Mouse (Mus musculus): ENCODE results near the gene Atp13a5.

The Atp13a5 gene

DNA sequence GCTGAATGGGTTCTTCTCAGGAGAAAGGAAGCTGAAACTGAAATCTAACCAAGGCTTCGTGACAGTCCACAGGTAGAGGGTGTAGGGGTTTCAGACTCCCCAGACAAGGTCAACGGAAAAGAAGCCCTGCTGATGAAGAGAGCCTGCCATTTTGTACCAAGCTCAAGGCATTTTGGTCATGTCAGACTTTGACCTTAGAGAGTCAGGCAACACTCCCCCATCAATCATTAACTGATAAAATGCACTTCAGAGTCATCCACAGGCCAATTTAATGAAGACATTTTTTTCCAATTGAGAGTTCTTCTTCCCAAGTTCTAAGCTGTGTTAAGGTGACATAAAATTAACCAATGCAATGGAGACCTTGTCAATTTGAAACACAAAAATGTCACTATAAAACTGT, 177.4 kb downstream of the Atp13a5 start:
- DNase-seq: no peak

DNA sequence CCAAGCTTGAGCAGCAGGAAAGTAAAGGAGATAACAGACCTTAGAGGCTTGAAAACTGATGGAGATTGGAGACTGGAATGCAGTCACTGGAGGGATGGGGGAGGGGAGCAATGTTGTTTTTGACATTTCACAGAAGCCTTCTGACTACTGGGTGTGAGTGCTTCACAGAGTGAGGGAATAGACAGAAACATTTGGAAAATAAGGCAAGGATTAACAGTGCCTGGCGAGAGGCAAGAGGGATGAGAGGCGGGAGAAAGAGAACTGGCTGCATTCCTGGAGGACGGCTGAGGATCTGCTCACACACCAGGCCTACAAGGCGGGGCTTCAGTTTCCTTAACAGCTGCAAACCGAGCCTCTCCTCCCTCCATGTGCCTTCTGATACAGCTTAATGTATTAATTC, 180.1 kb downstream of the Atp13a5 start:
- peak; percentile 19 for DNase-seq

DNA sequence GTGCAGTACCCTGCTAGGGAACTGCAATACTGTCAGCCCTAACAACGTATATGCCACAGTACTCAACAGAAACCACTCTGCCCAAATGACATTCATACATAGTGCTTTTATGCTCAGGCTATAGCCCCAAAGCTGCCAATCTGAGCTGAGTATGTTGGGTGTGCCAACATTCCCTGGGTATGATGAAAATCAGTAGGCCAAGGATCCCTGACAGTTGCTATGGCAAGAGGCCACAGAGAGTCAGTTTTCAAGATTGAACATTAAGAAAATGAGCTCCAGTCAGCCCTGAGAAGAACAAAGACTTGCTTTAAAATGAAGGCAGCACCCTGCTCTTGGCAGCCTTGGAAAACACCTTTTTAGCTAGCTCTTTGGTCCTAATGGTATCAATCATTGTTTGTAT, 183.4 kb downstream of the Atp13a5 start:
- no peak for DNase-seq

DNA sequence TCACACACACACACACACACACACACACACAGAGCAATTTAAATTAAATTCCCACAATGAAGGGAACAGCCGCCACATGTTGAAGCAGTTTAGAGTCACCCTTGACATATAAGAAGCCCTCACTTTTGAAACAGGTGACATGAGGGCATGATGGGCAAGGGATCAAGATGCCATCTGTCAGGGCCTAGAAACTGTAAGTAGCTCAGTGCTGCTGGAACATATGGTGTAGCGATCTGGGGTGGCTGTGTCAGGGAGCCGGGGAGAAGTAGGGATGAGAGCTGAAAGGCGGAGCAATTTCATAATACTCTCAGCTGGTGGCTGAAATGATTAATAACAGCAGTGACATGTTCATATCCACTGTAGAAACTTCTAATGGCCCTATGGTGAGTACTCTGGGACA, 184.6 kb downstream of the Atp13a5 start:
- no peak for DNase-seq

DNA sequence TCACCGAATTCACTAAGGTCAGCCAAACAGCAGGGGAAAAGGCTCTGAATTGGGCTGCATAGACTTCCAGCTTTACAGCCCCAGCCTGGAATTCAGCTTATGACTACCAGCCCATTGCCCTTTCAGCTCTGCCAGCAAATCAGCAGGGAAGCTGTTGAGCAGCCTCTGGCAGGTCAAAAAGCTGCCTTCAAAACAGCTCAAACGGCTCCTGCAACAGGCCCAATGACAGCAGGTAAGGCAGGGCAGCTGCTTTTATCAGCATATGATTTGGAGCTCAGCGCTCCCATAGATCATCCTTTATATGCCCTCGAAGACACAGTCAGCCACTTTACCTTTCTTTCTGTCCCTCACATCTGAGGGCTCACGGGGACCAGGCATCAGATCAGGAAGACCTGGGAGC, 185.6 kb downstream of the Atp13a5 start:
- DNase-seq: no peak

All from right cerebral cortex, postnatal 14 days (tissue).